14 mouse cellular contexts compared by ENCODE assay signal in the genomic region with DNA sequence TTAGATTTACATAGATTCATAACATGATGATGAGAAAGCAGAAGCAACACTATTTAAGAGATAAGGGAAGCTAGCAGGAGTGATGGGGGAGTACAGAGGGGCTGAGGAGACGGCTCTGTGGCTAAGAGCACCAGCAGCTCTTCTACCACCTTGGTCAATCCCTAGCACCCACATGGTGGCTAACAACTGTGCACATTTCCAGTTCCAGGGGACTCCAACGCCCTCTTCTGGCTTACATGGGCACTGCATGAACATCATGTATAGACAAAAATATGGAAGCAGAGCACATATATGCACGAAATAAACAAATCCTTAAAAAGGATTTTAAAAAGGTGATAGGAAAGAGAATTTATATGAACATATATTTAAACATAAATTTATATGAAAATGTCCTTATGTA. TPM values are rescaled to one million over a fixed set of nuclear protein-coding genes. Genes with fewer than 3 reads are reported as not detected.
A peak's percentile ranks its signal among the peaks of the same experiment; 100 is the strongest.
DNase-seq lines count a peak whose midpoint lies in the region; ATAC-seq and TF ChIP-seq lines count a peak whose summit lies in the region.
"Had no signal": no experiment of that assay in that cellular context is flagged by ENCODE, and none has a peak within 500 bp of the region (broad histone marks: within the 10 kb centered on the region; RNA-seq: fewer than 3 reads in every experiment).

No protein-coding gene starts in this region.

- no peaks in the 10 kb centered on the region for H3K27me3 ChIP-seq in kidney, adult 2 months (replicated peaks; ENCODE audit: control insufficient read depth, insufficient read depth, low read length)
- H3K27me3 ChIP-seq: hindbrain, embryonic 15.5 days had no signal

- ATAC-seq in megakaryocyte-erythroid progenitor cell, adult 5-6 weeks (replicated peaks; ENCODE audit: low FRiP score, low TSS enrichment, poor library complexity, severe bottlenecking), result no peak
- ATAC-seq: forebrain, embryonic 14.5 days had no signal

- TF ChIP-seq CTCF in kidney, adult 2 months (conservative IDR thresholded peaks at IDR 0.05; ENCODE audit: insufficient read depth, insufficient read length, low read depth, low read length), result peak; percentile 37; the same call in 1 of the 2 replicates
- peak; percentile 51 for TF ChIP-seq CTCF in bone marrow macrophage, adult 2 months (IDR thresholded peaks at IDR 0.05; ENCODE audit: low read depth, low read length)

- no peak for DNase-seq in kidney, adult 2 months
- no peak for DNase-seq in kidney, postnatal 36 days
- DNase-seq in thymus, postnatal 4 days, result peak; percentile 52
- DNase-seq in thymus, postnatal 25 days, result no peak
- no peak for DNase-seq in urinary bladder, adult 2 months (ENCODE audit: low spot score)
- no peak for DNase-seq in adipocyte (ENCODE audit: low spot score)
- DNase-seq: left cerebral cortex, postnatal 4 days; right cerebral cortex, adult 18-20 months had no signal

- peaks cover 6% of the 10 kb centered on the region; the same call in 1 of the 2 replicates for H3K4me1 ChIP-seq in kidney, adult 2 months (ENCODE audit: control insufficient read depth, insufficient read depth, low read length)
- H3K4me1 ChIP-seq in bone marrow macrophage, adult 2 months (ENCODE audit: control insufficient read depth, insufficient read depth, low read length), result peaks cover 12% of the 10 kb centered on the region

- H3K27ac ChIP-seq in kidney, adult 2 months (ENCODE audit: insufficient read depth, low read depth, low read length), result no peak overlapping the region
- H3K27ac ChIP-seq in bone marrow macrophage, adult 2 months (ENCODE audit: insufficient read depth, low read depth, low read length), result no peak overlapping the region
- H3K27ac ChIP-seq: heart, embryonic 10.5 days; hindbrain, embryonic 15.5 days; macrophage had no signal

- no peak overlapping the region for H3K4me3 ChIP-seq in kidney, adult 2 months (ENCODE audit: insufficient read depth, low read depth, low read length)
- no peak overlapping the region for H3K4me3 ChIP-seq in bone marrow macrophage, adult 2 months (ENCODE audit: insufficient read depth, low read length)
- H3K4me3 ChIP-seq: heart, embryonic 10.5 days; hindbrain, embryonic 15.5 days had no signal

- no peak for TF ChIP-seq POLR2A in kidney, adult 2 months (IDR thresholded peaks at IDR 0.05; ENCODE audit: low read depth, low read length)
- TF ChIP-seq POLR2A in bone marrow macrophage, adult 2 months (IDR thresholded peaks at IDR 0.05; ENCODE audit: borderline replicate concordance, low read depth, low read length), result no peak

- no peaks in the 10 kb centered on the region; the same call in 1 of the 2 replicates for H3K36me3 ChIP-seq in kidney, adult 2 months (ENCODE audit: control insufficient read depth, insufficient read depth, low read length)

- 64% methylated on average over 3 of the region's 3 CpGs for WGBS in kidney, adult 2 months

RNA-seq across cellular contexts. Expression of gene Tfb2m, which starts 4.6 kb away (rescaled TPM):
- polyA plus RNA-seq in kidney, adult 2 months (2012; rRNA removed), result 14.9 and 18.8 TPM in 2 replicates
- 17.1 and 27.9 TPM in 2 replicates for polyA plus RNA-seq in bone marrow macrophage, adult 2 months (2012; ENCODE audit: insufficient read depth, insufficient read length, missing spikeins)
- polyA plus RNA-seq in urinary bladder, adult 2 months (2012; rRNA removed), result 27.3 and 30.4 TPM in 2 replicates
- 30.4 and 44.8 TPM in 2 replicates for total RNA-seq in megakaryocyte-erythroid progenitor cell, adult 5-6 weeks (2014; fragmentation: Nextera tagmentation)
- 57.7 and 77.9 TPM in 2 replicates for total RNA-seq in megakaryocyte-erythroid progenitor cell, adult 5-6 weeks (2017)

RNA-seq across cellular contexts. Expression of gene Cnst, which starts 4.7 kb away (rescaled TPM):
- 11.1 and 11.6 TPM in 2 replicates for polyA plus RNA-seq in kidney, adult 2 months (2012; rRNA removed)
- polyA plus RNA-seq in bone marrow macrophage, adult 2 months (2012; ENCODE audit: insufficient read depth, insufficient read length, missing spikeins), result 8.9 and 11.9 TPM in 2 replicates
- 20.8 and 21.6 TPM in 2 replicates for polyA plus RNA-seq in urinary bladder, adult 2 months (2012; rRNA removed)
- 18.3 and 21.0 TPM in 2 replicates for total RNA-seq in megakaryocyte-erythroid progenitor cell, adult 5-6 weeks (2014; fragmentation: Nextera tagmentation)
- 16.3 and 18.4 TPM in 2 replicates for total RNA-seq in megakaryocyte-erythroid progenitor cell, adult 5-6 weeks (2017)

RNA-seq across cellular contexts. Expression of gene Smyd3, which starts 23.7 kb away (rescaled TPM):
- 4.0 and 5.2 TPM in 2 replicates for polyA plus RNA-seq in kidney, adult 2 months (2012; rRNA removed)
- 19.9 and 20.3 TPM in 2 replicates for polyA plus RNA-seq in bone marrow macrophage, adult 2 months (2012; ENCODE audit: insufficient read depth, insufficient read length, missing spikeins)
- polyA plus RNA-seq in urinary bladder, adult 2 months (2012; rRNA removed), result 7.9 and 9.8 TPM in 2 replicates
- 32.2 and 48.9 TPM in 2 replicates for total RNA-seq in megakaryocyte-erythroid progenitor cell, adult 5-6 weeks (2014; fragmentation: Nextera tagmentation)
- total RNA-seq in megakaryocyte-erythroid progenitor cell, adult 5-6 weeks (2017), result 22.6 and 25.8 TPM in 2 replicates
